Mouse (Mus musculus) hindbrain, embryonic 11.5 days (tissue): ENCODE results near the gene Mnat1. TPM values are rescaled to one million over a fixed set of nuclear protein-coding genes. Genes with fewer than 3 reads are reported as not detected.
"Not testable (repeated sequence)": the region's sequence is repeated elsewhere in the genome, so short reads cannot be mapped to it uniquely, and the experiment has no call there.

ENCODE experiments used
- ATAC-seq: fragments of 200-750 bp; cut with Nextera tagmentation; 2 replicates; pipeline ENCODE4 v1.8.0; 2017; ENCODE audit warnings: mild to moderate bottlenecking, moderate TSS enrichment, moderate library complexity; ENCODE audit not compliant: low FRiP score
- DNase-seq: peaks from one replicate; pipeline ENCODE4 v3.0.0-alpha.2; 2015; ENCODE audit warnings: low spot score
- H3K27ac ChIP-seq: fragments of 300-500 bp; sonication (generic); 2 replicates; pipeline ENCODE4 v1.5.1; 2014; ENCODE audit warnings: mild to moderate bottlenecking, low read depth, low read length
- H3K27me3 ChIP-seq: fragments of 300-500 bp; sonication (generic); 2 replicates; pipeline ENCODE4 v1.6.1; 2014; ENCODE audit warnings: mild to moderate bottlenecking, low read length, moderate library complexity, mixed read lengths; ENCODE audit not compliant: control insufficient read depth, insufficient read depth
- H3K36me3 ChIP-seq: fragments of 300-500 bp; sonication (generic); 2 replicates; pipeline ENCODE4 v1.6.1; 2014; ENCODE audit warnings: mild to moderate bottlenecking, low read length, moderate library complexity, mixed read lengths; ENCODE audit not compliant: control insufficient read depth, insufficient read depth
- H3K4me1 ChIP-seq: fragments of 300-500 bp; sonication (generic); replicated peaks from 2 replicates; pipeline ENCODE4 v1.6.1; 2014; ENCODE audit warnings: low read length, mixed read lengths; ENCODE audit not compliant: control insufficient read depth, insufficient read depth
- H3K4me2 ChIP-seq: fragments of 300-500 bp; sonication (generic); replicated peaks from 2 replicates; pipeline ENCODE4 v1.6.1; 2014; ENCODE audit warnings: mild to moderate bottlenecking, low read depth, low read length
- H3K4me3 ChIP-seq: fragments of 300-500 bp; sonication (generic); 2 replicates; pipeline ENCODE4 v1.5.1; 2014; ENCODE audit warnings: low read depth, low read length
- H3K9ac ChIP-seq: fragments of 300-500 bp; sonication (generic); 2 replicates; pipeline ENCODE4 v1.6.1; 2014; ENCODE audit warnings: low read depth, low read length
- H3K9me3 ChIP-seq: fragments of 300-500 bp; sonication (generic); 2 replicates; pipeline ENCODE4 v1.6.1; 2016; ENCODE audit warnings: low read length; ENCODE audit not compliant: control insufficient read depth
- WGBS: fragments of 180-500 bp; shearing (Covaris S2); extraction: QIAGEN DNeasy Blood & Tissue Kit; methylation state at CpG from one replicate; pipeline ENCODE4 v1.1.7; 2014; 5-methylcytosine and 5-hydroxymethylcytosine counted together
- polyA plus RNA-seq: library from polyadenylated mRNA; unstranded; fragments of >200 nt; fragmentation: Nextera tagmentation; extraction: Ambion mirVana; gene quantifications from 2 replicates; pipeline ENCODE4 v1.2.1, GENCODE M21; 2014

Gene Mnat1
- polyA plus RNA-seq, 1 experiment from 2014 or later, result 36.7 TPM

DNA sequence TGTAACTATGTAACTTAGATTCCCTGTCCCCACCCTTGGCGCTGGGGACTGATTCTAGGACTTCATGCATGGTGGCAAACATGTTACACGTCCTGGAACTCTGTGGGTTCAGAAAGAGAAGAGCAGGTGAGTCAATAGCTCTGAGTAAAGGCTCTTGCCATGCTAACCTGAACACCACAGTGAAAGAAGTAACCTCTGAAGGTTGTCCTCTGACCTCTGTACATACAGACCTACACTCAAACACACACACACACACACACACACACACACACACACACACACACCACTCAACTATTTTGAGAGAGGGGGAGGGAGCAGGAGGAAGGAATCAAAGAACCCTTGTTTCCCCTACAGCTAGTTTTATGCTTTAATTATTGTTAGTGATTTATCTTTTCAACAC, 29.3 kb upstream of the Mnat1 start:
- Histone ChIP-seq H3K9ac (no peak overlapping the region), H3K4me3 (no peak overlapping the region), H3K4me1 (no peaks in the 10 kb centered on the region), H3K9me3 (no peaks in the 10 kb centered on the region), H3K4me2 (no peak overlapping the region), H3K27ac (no peak overlapping the region), H3K27me3 (no peaks in the 10 kb centered on the region), H3K36me3 (no peaks in the 10 kb centered on the region)
- no peak for ATAC-seq
- no peak for DNase-seq
- 71% methylated on average over 2 of the region's 2 CpGs for WGBS

GRCm38 (mm10) chr12:73094605-73095004, 28.9 kb upstream of the Mnat1 start:
- ATAC-seq (no peak), DNase-seq (no peak)
- Histone ChIP-seq H3K4me2 (no peak overlapping the region), H3K9me3 (no peaks in the 10 kb centered on the region), H3K27ac (no peak overlapping the region), H3K4me1 (no peaks in the 10 kb centered on the region), H3K27me3 (no peaks in the 10 kb centered on the region), H3K4me3 (no peak overlapping the region), H3K36me3 (no peaks in the 10 kb centered on the region), H3K9ac (no peak overlapping the region)
- WGBS, result 22% methylated on average over 2 of the region's 2 CpGs

- H3K4me1 ChIP-seq, H3K9me3 ChIP-seq, H3K36me3 ChIP-seq, H3K9ac ChIP-seq, H3K4me3 ChIP-seq, H3K27me3 ChIP-seq, H3K27ac ChIP-seq, ATAC-seq, DNase-seq, H3K4me2 ChIP-seq: not testable (repeated sequence)
- WGBS, result 91% methylated on average over 5 of the region's 5 CpGs
Measured at GRCm38 (mm10) chr12:73096177-73096576, 27.3 kb upstream of the Mnat1 start.

DNA sequence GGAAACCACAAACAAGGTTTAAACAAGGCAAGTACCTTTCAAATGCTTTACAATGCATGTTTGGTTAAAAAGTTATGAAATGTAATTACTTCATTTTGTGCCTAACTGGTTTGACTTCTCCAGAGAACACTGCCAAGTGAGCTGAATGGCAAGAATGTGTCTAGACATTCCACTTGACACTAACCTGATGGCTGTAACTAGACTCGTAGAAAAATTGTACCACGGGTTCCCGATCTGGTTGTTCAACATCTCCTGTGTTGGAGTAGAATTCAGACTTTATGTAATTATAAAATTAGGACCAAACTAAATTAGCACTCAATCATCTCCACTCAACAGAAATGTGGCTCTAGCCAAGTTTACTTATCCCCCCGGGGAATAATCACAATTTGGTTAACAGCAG, 24.9 kb upstream of the Mnat1 start:
- WGBS, result 85% methylated on average over 4 of the region's 4 CpGs

GRCm38 (mm10) chr12:73103713-73104112, 19.8 kb upstream of the Mnat1 start:
- DNase-seq, result no peak
- H3K9ac ChIP-seq, result no peak overlapping the region
- no peak overlapping the region for H3K4me3 ChIP-seq
- no peak for ATAC-seq
- H3K9me3 ChIP-seq, result no peaks in the 10 kb centered on the region
- H3K4me2 ChIP-seq, result no peak overlapping the region
- H3K36me3 ChIP-seq, result peaks cover 6% of the 10 kb centered on the region
- H3K27ac ChIP-seq, result no peak overlapping the region
- 79% methylated on average over 12 of the region's 12 CpGs for WGBS
- no peaks in the 10 kb centered on the region for H3K4me1 ChIP-seq
- H3K27me3 ChIP-seq, result no peaks in the 10 kb centered on the region

More for the DNA sequence above, 24.9 kb upstream of the Mnat1 start:
- Histone ChIP-seq H3K4me3 (no peak overlapping the region), H3K27me3 (no peaks in the 10 kb centered on the region), H3K4me2 (no peak overlapping the region), H3K27ac (no peak overlapping the region), H3K36me3 (peaks cover 4% of the 10 kb centered on the region), H3K9me3 (no peaks in the 10 kb centered on the region), H3K4me1 (no peaks in the 10 kb centered on the region), H3K9ac (no peak overlapping the region)
- ATAC-seq, result no peak
- no peak for DNase-seq

DNA sequence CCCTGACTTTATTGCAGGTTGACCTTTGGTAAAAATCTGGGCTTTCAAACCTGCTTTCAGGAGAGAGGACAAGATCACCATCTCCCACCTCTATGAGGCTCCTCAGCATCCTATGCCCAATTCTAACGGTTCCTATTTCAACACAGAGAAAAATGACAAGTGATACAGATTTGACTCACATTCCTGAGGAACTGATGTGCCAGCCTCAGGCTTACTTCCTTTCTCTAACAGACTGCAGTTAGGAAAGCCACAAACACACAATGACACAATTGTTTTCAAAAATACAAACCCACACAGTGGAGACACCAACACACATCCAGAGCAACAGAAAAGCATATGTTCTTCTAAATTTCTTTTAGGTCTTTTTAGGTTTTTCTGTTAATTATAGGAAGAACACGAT, 15.7 kb upstream of the Mnat1 start:
- Histone ChIP-seq H3K4me1 (no peaks in the 10 kb centered on the region), H3K9me3 (no peaks in the 10 kb centered on the region), H3K36me3 (peaks cover 6% of the 10 kb centered on the region), H3K4me2 (no peak overlapping the region), H3K9ac (no peak overlapping the region), H3K27me3 (peaks cover 7% of the 10 kb centered on the region; the same call in 1 of the 2 replicates), H3K27ac (no peak overlapping the region), H3K4me3 (no peak overlapping the region)
- DNase-seq (no peak), ATAC-seq (no peak)
- 89% methylated on average over 2 of the region's 2 CpGs for WGBS

GRCm38 (mm10) chr12:73110431-73111111, 12.9 kb upstream of the Mnat1 start:
- H3K9ac ChIP-seq, result peak overlapping the region; percentile 79; the same call in 1 of the 2 replicates
- no peak overlapping the region for H3K27ac ChIP-seq
- H3K4me2 ChIP-seq, result peak overlapping the region; percentile 99
- H3K27me3 ChIP-seq, result peaks cover 7% of the 10 kb centered on the region; the same call in 1 of the 2 replicates
- ATAC-seq (0 out of 2 replicates have a peak, but pooled peaks have one; percentile 27), DNase-seq (peak; percentile 33)
- H3K4me1 ChIP-seq, result no peaks in the 10 kb centered on the region
- WGBS, result 3% methylated on average over 21 of the region's 23 CpGs
- no peaks in the 10 kb centered on the region for H3K9me3 ChIP-seq
- no peaks in the 10 kb centered on the region for H3K36me3 ChIP-seq
- peak overlapping the region; percentile 74 for H3K4me3 ChIP-seq

DNA sequence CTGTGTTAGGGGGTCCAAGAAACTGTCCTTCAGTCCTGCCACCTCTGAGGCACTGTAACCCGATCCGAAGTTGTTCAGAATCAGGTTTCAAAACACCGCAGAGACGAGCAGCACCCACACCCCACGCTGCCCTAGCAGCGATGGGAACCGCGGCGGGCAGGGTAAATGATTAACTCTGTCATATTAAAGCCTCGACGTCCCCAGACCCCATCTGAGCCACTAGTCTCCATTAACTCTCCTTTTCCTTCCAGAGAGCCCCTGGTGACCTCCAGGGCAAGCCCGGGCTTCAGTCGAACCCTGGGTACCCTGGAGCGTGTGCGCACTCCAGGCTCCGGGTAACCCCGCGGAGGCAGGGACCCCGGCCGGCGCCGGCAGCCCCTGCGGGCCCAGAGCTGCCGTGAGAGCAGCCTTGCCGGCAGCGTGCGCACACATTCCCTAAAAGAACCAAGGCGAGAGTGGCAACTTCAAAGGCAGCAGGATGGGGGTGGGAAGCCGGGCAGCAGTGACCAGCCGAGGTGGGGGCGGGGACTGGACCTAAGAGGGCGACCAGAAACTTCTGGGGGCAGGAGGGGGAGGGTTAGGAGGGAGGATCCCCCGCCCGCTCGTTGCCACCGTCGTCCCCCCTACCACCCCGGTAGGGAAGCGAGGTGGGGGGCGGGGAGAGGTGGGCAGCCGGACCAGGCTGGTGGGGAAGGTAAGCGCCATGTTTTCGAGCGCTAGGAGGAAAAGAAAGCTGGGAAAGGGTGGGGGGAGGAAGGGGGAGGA, 11.8 kb upstream of the Mnat1 start:
- H3K27ac ChIP-seq, result peak overlapping the region; percentile 82

More for the DNA sequence above, 11.8 kb upstream of the Mnat1 start:
- 1% methylated on average over 38 of the region's 44 CpGs for WGBS
- no peaks in the 10 kb centered on the region for H3K4me1 ChIP-seq
- H3K4me3 ChIP-seq, result peak overlapping the region; percentile 74
- H3K9me3 ChIP-seq, result no peaks in the 10 kb centered on the region
- DNase-seq (peak; percentile 64), ATAC-seq (peak; percentile 49)
- peaks cover 9% of the 10 kb centered on the region; the same call in 1 of the 2 replicates for H3K27me3 ChIP-seq
- H3K4me2 ChIP-seq, result peak overlapping the region; percentile 99
- H3K9ac ChIP-seq, result peak overlapping the region; percentile 79
- no peaks in the 10 kb centered on the region for H3K36me3 ChIP-seq
